8 mouse cellular contexts compared by ENCODE assay signal in the genomic region with DNA sequence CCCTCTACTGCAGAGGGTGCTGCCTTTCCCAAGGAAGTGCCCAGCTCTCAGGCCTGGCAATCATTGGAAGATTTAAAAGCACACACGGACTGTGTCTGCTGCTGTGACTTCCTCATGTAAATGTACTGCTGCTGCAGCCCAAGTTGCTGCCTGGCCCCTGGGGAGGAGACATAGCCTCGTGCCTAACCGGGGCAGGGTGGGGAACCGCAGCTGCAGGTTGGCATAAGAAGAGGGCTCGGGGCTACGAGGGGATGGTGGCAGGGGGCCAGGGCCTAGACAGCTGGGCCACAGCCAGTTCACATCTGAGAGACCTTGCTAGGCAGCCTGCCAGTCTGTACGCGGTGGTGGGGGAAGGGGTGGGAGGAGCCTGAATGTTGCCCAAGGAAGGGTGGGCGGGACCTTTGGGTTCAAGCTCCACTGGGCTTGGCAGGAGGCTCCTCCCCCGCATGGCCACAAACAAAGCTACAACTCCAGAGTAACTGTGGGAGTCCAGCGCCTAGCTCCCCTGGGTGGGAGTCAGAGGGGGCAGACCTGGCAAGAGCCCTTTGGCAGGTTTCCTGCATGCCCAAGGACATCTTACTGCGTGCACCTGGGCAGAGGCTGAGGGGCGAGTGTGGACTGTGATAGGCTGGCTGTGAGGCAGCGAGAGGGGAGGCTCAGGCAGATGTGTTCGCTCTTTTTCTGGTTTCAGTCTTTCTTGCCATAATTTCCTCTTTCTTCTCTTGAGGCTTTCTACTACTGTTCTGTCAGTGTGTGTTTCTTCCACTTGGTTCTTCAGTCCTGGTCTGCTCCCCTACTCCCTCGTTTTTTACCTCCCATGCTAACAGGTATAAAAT. TPM values are rescaled to one million over a fixed set of nuclear protein-coding genes. Genes with fewer than 3 reads are reported as not detected.
DNase-seq lines count a peak whose midpoint lies in the region; ATAC-seq and TF ChIP-seq lines count a peak whose summit lies in the region.

No protein-coding gene starts in this region.

- peak; percentile 62 to 89 for DNase-seq in adrenal gland, postnatal 4 days (ENCODE audit: low spot score in 2 of 2)
- peak; percentile 85 for DNase-seq in hindbrain, embryonic 10.5 days (ENCODE audit: low spot score)
- DNase-seq in left cerebral cortex, adult 18-20 months (ENCODE audit: low spot score in 2 of 2), result peak; percentile 29 to 47
- peak; percentile 57 for DNase-seq in right cerebral cortex, adult 18-20 months
- DNase-seq in urinary bladder, adult 2 months (ENCODE audit: low spot score), result peak; percentile 75

- no peaks in the 10 kb centered on the region for H3K9me3 ChIP-seq in E14TG2a.4 (ENCODE audit: low read length)
- H3K9me3 ChIP-seq in forebrain, embryonic 15.5 days, result no peaks in the 10 kb centered on the region
- no peaks in the 10 kb centered on the region for H3K9me3 ChIP-seq in hindbrain, embryonic 10.5 days

- H3K4me1 ChIP-seq in E14TG2a.4 (replicated peaks; ENCODE audit: low read depth, low read length), result peaks cover 95% of the 10 kb centered on the region
- peaks cover 74% of the 10 kb centered on the region for H3K4me1 ChIP-seq in forebrain, embryonic 15.5 days
- peaks cover 70% of the 10 kb centered on the region for H3K4me1 ChIP-seq in hindbrain, embryonic 10.5 days (replicated peaks)

- H3K4me3 ChIP-seq in E14TG2a.4 (replicated peaks; ENCODE audit: low read length) (peak overlapping the region; percentile 86), macrophage (ENCODE audit: inconsistent target) (peak overlapping the region; percentile 18)
- peak overlapping the region; percentile 8 for H3K4me3 ChIP-seq in forebrain, embryonic 15.5 days
- peak overlapping the region; percentile 48 for H3K4me3 ChIP-seq in hindbrain, embryonic 10.5 days

- H3K27me3 ChIP-seq in E14TG2a.4 (ENCODE audit: insufficient read depth, low read length), result no peaks in the 10 kb centered on the region
- H3K27me3 ChIP-seq in forebrain, embryonic 15.5 days, result no peaks in the 10 kb centered on the region
- H3K27me3 ChIP-seq in hindbrain, embryonic 10.5 days (ENCODE audit: insufficient read depth, poor library complexity, severe bottlenecking), result 0 out of 2 replicates have a peak, but pooled peaks cover 4% of the 10 kb centered on the region

- H3K36me3 ChIP-seq in E14TG2a.4 (ENCODE audit: insufficient read depth, low read length), result peaks cover 17% of the 10 kb centered on the region
- no peaks in the 10 kb centered on the region for H3K36me3 ChIP-seq in forebrain, embryonic 15.5 days
- H3K36me3 ChIP-seq in hindbrain, embryonic 10.5 days, result no peaks in the 10 kb centered on the region
- H3K36me3 ChIP-seq in macrophage (ENCODE audit: inconsistent target), result no peaks in the 10 kb centered on the region

- WGBS in forebrain, embryonic 15.5 days, result 6% methylated on average over 16 of the region's 16 CpGs
- 12% methylated on average over 16 of the region's 16 CpGs for WGBS in hindbrain, embryonic 10.5 days
- WGBS in macrophage (ENCODE audit: missing documents), result 5% methylated on average over 16 of the region's 16 CpGs

- peak overlapping the region; percentile 30 for H3K4me2 ChIP-seq in forebrain, embryonic 15.5 days (replicated peaks)

- peak overlapping the region; percentile 22; the same call in 1 of the 2 replicates for H3K9ac ChIP-seq in forebrain, embryonic 15.5 days (replicated peaks)

- TF ChIP-seq CTCF in E14TG2a.4 (conservative IDR thresholded peaks at IDR 0.05; ENCODE audit: low read length), result no peak

- peak; percentile 80 for ATAC-seq in forebrain, embryonic 15.5 days (replicated peaks)

- peak overlapping the region; percentile 86 for H3K27ac ChIP-seq in forebrain, embryonic 15.5 days (replicated peaks)
- H3K27ac ChIP-seq in hindbrain, embryonic 10.5 days, result peak overlapping the region; percentile 90
- peak overlapping the region; percentile 84 for H3K27ac ChIP-seq in macrophage

- H3K79me2 ChIP-seq in macrophage (ENCODE audit: inconsistent target), result no peaks in the 10 kb centered on the region

RNA-seq across cellular contexts. Expression of a gene that starts 5.8 kb away (rescaled TPM):
- 10 to 100 TPM; 62.1 to 66.9 TPM for total RNA-seq in adrenal gland, postnatal 4 days (2021)
- 22.7 and 24.7 TPM in 2 replicates for polyA plus RNA-seq in forebrain, embryonic 15.5 days (2015; fragmentation: Nextera tagmentation; extraction: Ambion mirVana)
- 14.0 and 17.5 TPM in 2 replicates for polyA plus RNA-seq in hindbrain, embryonic 10.5 days (2016; fragmentation: Nextera tagmentation; extraction: Ambion mirVana)
- total RNA-seq in left cerebral cortex, adult 18-20 months (2021), result 10 to 100 TPM; 17.7 to 18.0 TPM
- 10 to 100 TPM in 19 of 26 experiments, 1 to 10 TPM in 7; 4.8 to 39.3 (median 15.2) TPM for total RNA-seq in macrophage (2018; cell fraction: chromatin; rRNA removed)
- total RNA-seq in macrophage (2018; cell fraction: cytosol; rRNA removed), result 10 to 100 TPM in 15 of 26 experiments, 1 to 10 TPM in 11; 3.7 to 24.8 (median 10.5) TPM
- total RNA-seq in macrophage (2018; cell fraction: nucleus; rRNA removed), result 10 to 100 TPM in 24 of 26 experiments, 1 to 10 TPM in 2; 8.9 to 51.8 (median 18.3) TPM
- 6.0 to 23.1 TPM (median 10.0 TPM) in 3 replicates for polyA plus RNA-seq in macrophage (2018)
- polyA plus RNA-seq in urinary bladder, adult 2 months (2012; rRNA removed), result 15.8 and 27.2 TPM in 2 replicates

RNA-seq across cellular contexts. Expression of a gene that starts 40.2 kb away (rescaled TPM):
- 10 to 100 TPM; 50.5 to 52.1 TPM for total RNA-seq in adrenal gland, postnatal 4 days (2021)
- polyA plus RNA-seq in forebrain, embryonic 15.5 days (2015; fragmentation: Nextera tagmentation; extraction: Ambion mirVana), result 31.6 and 32.7 TPM in 2 replicates
- 74.8 and 79.6 TPM in 2 replicates for polyA plus RNA-seq in hindbrain, embryonic 10.5 days (2016; fragmentation: Nextera tagmentation; extraction: Ambion mirVana)
- total RNA-seq in left cerebral cortex, adult 18-20 months (2021), result 10 to 100 TPM; 20.4 to 24.3 TPM
- 10 to 100 TPM in 21 of 26 experiments, 1 to 10 TPM in 5; 5.4 to 28.8 (median 16.3) TPM for total RNA-seq in macrophage (2018; cell fraction: chromatin; rRNA removed)
- total RNA-seq in macrophage (2018; cell fraction: cytosol; rRNA removed), result 10 to 100 TPM; 52.6 to 88.8 (median 69.8) TPM
- total RNA-seq in macrophage (2018; cell fraction: nucleus; rRNA removed), result 10 to 100 TPM in 25 of 26 experiments, 1 to 10 TPM in 1; 9.3 to 41.7 (median 23.8) TPM
- polyA plus RNA-seq in macrophage (2018), result 28.5 to 81.1 TPM (median 68.2 TPM) in 3 replicates
- polyA plus RNA-seq in urinary bladder, adult 2 months (2012; rRNA removed), result 66.1 and 85.6 TPM in 2 replicates

RNA-seq across cellular contexts. Expression of a gene that starts 40.2 kb away (rescaled TPM):
- 1 to 10 TPM; 5.0 to 5.1 TPM for total RNA-seq in adrenal gland, postnatal 4 days (2021)
- polyA plus RNA-seq in forebrain, embryonic 15.5 days (2015; fragmentation: Nextera tagmentation; extraction: Ambion mirVana), result 3.6 and 3.9 TPM in 2 replicates
- polyA plus RNA-seq in hindbrain, embryonic 10.5 days (2016; fragmentation: Nextera tagmentation; extraction: Ambion mirVana), result 6.2 and 6.5 TPM in 2 replicates
- total RNA-seq in left cerebral cortex, adult 18-20 months (2021), result 1 to 10 TPM; 5.3 to 6.4 TPM
- 1 to 10 TPM in 17 of 26 experiments, under 1 TPM in 9; 0.20 to 7.5 (median 1.5) TPM for total RNA-seq in macrophage (2018; cell fraction: chromatin; rRNA removed)
- total RNA-seq in macrophage (2018; cell fraction: cytosol; rRNA removed), result 1 to 10 TPM in 22 of 26 experiments, under 1 TPM in 4; 0.70 to 5.0 (median 2.8) TPM
- 10 to 100 TPM in 1 of 26 experiments, 1 to 10 TPM in 17, under 1 TPM in 8; 0.36 to 11.1 (median 1.7) TPM for total RNA-seq in macrophage (2018; cell fraction: nucleus; rRNA removed)
- polyA plus RNA-seq in macrophage (2018), result 2.7 to 3.2 TPM (median 3.1 TPM) in 3 replicates
- 2.2 and 2.6 TPM in 2 replicates for polyA plus RNA-seq in urinary bladder, adult 2 months (2012; rRNA removed)

RNA-seq across cellular contexts. Expression of a gene that starts 53.7 kb away (rescaled TPM):
- total RNA-seq in adrenal gland, postnatal 4 days (2021), result 1 to 10 TPM; 3.2 to 4.5 TPM
- polyA plus RNA-seq in forebrain, embryonic 15.5 days (2015; fragmentation: Nextera tagmentation; extraction: Ambion mirVana), result 1.0 and 1.1 TPM in 2 replicates
- 0.70 and 0.98 TPM in 2 replicates for polyA plus RNA-seq in hindbrain, embryonic 10.5 days (2016; fragmentation: Nextera tagmentation; extraction: Ambion mirVana)
- total RNA-seq in left cerebral cortex, adult 18-20 months (2021), result 1 to 10 TPM; 1.9 to 3.0 TPM
- 1 to 10 TPM in 2 of 26 experiments, under 1 TPM in 5, not detected in 19; 0.16 to 2.2 (median 0.66) TPM for total RNA-seq in macrophage (2018; cell fraction: chromatin; rRNA removed)
- total RNA-seq in macrophage (2018; cell fraction: cytosol; rRNA removed), result under 1 TPM in 15 of 26 experiments, not detected in 11; 0.03 to 0.67 (median 0.09) TPM
- total RNA-seq in macrophage (2018; cell fraction: nucleus; rRNA removed), result 1 to 10 TPM in 2 of 26 experiments, under 1 TPM in 2, not detected in 22; 0.30 to 1.8 (median 0.77) TPM
- 0.06 to 0.07 TPM in 2 of 3 replicates, not detected in the other for polyA plus RNA-seq in macrophage (2018)
- polyA plus RNA-seq in urinary bladder, adult 2 months (2012; rRNA removed), result 1.2 and 1.7 TPM in 2 replicates

Comparison
In these comparisons a context has a peak if more than half of its experiments do, and no peak if none do; other contexts are left out.
1. Peak in every context shown above with its lines: DNase-seq, ATAC-seq, H3K4me3 ChIP-seq and H3K27ac ChIP-seq.
2. H3K4me3 ChIP-seq: peak in every context shown above with its lines; median percentile 86 in E14TG2a.4; 48 in hindbrain, embryonic 10.5 days; 18 in macrophage; 8 in forebrain, embryonic 15.5 days.